Mouse (Mus musculus) CD4-positive, CD25-positive, alpha-beta regulatory T cell, adult 4 months (primary cell): ENCODE measurements around the gene Btd. TPM values are rescaled to one million over a fixed set of nuclear protein-coding genes. Genes with fewer than 3 reads are reported as not detected.

Experiments
- ATAC-seq: one replicate; pipeline ENCODE4 v1.8.0; 2017
- polyA plus RNA-seq, 2 experiments: library from polyadenylated mRNA; unstranded; fragments of 100-300 nt; shearing (Covaris generic); gene quantifications; one replicate each; pipeline ENCODE4 v1.2.1; 2017

The Btd gene
- polyA plus RNA-seq, 2 experiments from 2014 or later = 27.1 to 29.5 TPM

DNA sequence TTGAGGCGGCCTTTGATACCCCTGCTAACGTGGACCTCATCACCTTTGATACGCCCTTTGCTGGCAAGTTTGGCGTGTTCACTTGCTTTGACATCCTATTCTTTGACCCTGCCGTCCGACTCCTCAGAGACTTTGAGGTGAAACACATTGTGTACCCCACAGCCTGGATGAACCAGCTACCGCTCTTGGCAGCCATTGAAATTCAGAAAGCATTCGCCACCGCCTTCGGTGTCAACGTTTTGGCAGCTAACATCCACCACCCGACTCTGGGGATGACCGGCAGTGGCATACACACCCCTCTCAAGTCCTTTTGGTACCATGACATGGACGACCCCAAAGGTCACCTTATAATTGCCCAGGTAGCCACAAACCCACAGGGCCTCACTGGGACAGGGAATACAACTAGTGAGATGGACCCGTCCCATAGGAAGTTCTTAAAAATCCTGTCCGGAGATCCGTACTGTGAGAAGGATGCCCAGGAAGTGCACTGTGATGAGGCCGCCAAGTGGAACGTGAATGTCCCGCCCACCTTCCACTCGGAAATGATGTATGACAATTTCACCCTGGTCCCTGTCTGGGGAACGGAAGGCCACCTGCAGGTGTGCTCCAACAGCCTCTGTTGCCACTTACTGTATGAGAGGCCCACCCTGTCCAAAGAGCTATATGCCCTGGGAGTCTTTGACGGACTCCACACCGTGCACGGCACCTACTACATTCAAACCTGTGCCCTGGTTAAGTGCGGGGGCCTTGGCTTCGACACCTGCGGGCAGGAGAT is 26.3 kb downstream of the Btd start:
- ATAC-seq = no peak

DNA sequence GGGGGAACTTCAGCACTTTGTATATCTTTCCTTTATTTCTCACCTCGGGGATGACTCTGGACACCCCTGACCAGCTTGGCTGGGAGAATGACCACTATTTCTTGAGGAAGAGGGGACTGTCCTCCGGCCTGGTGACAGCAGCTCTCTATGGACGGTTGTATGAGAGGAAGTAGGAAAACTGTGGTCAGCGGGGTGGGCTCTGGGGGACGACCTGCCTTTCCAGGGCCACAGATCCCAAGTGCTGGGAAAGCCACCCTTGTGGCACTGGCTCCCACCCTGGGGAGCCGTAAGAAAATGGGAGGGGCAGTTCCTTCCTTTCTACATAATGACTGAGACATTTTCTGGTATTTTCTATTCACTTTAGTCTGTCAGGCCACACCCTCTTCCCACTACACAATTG is 26.9 kb downstream of the Btd start:
- ATAC-seq = no peak

DNA sequence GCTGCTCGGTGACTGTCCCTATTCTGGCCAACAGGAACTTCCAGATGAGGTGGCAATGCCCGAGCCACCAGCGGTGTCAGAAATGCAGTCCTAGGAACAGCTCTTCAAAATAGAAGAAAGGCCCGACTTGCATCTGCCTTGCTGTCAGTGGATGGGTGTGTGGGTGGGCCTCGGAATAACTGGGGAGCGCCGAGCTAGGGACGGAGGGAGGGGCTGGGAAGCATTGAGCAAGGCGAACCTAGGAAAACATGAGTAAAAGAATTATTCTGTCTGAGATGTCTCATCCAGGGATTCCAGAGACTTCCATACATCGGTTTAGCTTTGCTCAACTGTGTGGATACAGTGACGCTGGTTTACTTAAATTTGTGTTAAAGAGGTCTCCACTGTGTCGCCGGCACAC is 27.5 kb downstream of the Btd start:
- no peak for ATAC-seq

DNA sequence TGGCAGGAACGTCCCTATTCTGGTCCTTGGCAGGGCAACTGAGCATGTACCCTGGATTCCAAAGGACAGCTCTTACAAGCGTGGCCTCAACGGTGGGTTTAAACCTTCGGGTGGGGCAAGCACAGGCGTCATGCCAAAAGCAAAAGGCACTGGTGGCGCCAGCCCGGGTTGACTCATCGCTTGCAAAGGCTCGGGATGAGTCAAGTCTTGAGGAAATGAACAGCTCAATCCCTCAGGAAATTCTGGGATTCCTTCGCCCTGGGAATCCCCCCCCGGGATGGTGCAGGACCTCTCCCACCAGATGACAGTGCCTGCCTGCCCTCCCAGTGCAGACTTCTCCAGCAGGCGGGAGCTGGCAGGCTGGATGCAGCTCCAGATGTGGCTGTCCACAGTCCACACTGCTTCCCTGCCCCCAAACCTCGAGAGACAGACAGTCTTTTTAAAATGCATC is 28.4 kb downstream of the Btd start:
- ATAC-seq = no peak

DNA sequence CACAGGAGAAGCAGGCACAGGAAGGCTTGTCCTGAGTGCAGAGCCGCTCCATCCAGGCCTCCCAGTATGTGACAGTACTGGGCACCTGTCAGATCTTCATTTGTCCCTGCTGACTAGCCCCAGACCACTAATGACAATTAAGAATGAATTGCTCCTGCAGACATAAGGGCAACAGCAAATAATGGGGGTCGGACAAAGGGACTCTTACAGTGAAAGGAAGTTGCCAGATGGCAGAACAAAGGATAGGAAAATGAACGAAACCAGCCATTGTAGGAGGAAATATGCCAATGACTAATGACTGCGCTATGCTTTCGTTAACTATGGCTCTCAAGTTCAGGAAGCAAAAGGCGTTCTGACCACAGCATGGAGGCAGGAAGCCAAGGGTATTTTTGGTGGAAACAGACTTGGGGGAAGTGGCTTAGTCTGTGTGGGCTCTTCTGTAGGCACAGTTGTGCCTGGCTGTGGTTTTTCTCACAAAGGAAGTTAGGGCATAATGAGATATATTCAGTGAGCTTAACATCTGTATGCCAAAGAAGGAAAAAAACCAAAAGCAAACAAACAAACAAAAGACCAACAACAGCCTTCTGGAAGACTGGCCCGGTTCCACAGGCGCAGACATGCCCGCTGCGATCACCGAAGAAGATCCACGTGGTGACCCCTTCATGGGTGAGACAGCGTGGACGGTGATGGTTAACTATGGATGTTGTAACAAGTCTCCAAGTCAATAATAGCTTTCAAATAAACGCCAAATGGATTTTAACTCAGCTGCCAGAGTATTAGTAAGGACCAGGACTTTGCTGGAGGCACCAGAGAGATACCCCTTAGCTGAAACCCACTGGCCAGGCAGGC is 29.0 kb downstream of the Btd start:
- peak; percentile 89 for ATAC-seq

DNA sequence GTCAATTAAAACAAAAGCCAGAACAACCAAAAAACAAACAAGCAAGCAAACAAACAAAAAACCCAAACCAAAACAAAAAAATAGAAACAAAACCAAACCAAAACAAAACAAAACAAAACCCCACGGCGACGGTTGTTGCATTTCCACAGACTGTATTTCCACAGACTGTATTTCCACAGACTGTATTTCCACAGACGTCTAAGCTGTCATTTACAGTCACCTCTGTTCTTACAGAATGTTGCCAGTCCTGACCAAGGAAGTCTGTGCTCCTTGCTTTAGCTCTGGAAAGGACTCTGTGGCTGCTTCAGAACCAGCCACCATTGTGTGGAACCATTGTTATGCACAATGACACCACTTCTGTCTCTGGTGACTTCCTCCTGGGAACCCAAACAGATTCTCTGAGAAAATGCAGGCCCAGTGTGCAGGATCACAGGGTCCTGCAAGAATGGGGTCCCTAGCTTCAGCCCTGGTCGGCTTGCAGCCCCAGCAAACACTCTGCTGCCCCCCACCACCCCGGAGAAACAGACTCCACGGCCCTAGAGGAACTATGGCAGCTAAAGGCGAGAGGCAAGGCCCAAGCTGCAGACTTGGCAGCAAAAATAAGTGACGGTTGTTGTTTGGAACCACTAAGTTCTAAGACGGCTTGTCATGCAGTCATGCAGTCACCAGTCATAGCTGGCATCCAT is 30.9 kb downstream of the Btd start:
- no peak for ATAC-seq

DNA sequence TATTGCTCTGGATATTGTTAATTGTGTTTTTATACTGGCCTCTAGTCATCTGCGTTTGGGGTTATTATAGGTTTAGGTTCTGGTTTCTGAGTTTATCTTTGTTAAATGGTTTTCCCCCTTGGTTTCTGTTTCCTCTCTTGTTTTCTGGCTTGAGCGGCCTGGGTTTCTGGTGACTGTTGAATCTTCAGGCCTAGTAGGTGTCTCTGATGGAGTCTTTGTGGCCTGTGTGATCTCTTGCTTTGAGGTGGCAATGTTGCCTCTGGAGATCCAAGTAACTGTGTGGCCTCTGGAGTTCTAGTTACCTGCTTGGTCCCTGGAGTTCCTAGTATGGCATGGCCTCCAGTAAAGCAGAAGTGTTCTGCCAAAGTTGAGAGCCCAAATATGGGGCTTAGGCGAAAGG is 39.8 kb downstream of the Btd start:
- ATAC-seq = no peak

DNA sequence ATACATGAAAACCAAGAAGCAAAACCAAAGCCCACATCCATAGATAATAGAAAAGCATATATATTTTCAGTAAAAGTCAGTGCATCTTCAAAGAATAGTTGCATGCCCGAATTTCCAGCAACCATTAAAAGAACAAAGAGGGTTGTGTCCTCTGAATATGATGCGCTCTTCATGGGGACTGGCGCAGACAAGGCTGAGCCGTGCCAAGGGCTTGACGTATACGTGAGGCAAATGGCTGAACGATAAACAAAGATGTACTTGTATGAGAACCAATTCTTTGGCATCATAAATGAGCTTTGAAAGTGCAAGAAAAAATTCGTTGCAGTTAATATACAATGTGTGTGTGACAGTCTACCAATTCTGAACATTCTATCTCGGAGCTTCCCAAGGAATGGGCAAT is 40.5 kb downstream of the Btd start:
- ATAC-seq = no peak

DNA sequence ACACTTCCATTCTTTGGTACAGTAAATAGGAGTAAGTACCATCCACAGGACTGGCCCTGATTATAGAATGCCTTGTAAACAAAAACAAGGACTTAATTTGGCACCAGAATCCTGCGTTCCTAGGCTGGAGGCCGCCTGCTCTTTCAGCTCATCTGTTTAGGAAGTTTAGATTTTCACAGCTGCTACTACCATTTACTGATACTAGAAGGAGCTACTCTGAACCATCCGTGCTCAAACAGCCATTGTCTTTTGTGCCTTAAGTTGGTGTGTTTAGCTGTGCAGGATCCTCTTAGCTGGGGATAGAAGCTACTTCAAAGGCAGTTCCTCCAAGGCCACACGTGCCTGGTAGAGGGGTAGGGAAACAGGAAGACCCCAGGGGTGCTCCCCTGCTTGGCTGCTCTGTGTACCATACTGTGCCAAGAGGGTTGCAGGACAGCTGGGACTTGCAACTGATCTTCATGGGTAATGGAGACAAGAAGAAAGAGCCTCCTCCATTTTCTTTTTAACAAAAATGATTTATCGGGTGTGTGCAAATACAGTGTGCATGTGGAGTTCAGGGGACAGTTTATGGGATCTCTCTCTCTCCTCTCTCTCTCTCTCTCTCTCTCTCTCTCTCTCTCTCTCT is 41.2 kb downstream of the Btd start:
- no peak for ATAC-seq

DNA sequence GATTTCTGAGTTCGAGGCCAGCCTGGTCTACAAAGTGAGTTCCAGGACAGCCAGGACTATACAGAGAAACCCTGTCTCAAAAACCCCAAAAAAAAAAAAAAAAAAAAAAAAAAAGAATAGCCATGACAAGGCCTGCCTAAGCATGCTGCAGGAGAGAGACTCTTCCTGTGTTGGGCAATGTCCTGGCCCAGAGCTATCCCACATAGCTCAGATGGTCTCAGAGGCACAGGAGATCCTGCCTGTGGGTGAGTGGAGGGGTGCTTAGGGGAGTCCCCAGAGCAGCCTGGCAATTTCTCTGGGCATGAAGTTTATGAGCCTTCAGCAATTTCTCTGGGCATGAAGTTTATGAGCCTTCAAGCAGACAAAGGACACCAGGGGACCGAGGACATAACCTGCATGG is 42.8 kb downstream of the Btd start:
- no peak for ATAC-seq

DNA sequence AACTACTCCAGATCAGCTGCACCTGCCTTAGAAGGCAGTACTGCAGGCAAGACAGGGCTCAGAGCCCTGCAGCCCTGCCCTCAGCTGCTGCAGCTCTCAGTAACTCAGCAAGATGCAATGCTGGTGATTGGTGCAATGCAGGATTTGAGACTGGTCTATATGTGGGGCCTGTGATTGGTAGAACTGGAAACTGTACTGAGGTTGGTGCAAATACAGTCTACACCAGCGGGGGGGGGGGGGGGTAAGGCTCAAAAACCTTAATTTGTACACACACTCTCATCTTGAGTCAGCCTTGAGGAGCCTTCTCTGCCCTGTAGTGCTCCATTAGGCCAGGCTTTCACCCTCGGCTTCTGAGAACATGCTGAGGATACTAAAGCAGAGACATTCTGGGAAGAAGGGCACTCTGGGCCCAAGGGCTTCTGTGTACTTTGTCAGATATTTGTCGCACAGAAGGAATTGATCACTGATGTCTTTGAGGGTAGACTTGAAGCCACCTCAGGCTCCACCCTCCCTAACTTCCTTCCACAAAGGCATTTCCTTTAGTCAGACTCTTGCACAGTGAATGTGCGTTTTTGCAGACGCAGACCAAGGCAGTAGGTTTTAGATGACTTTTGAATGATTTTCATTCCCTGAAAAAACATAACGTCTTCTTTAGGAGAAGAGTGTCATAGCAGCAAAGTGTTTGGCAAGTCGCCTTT is 43.7 kb downstream of the Btd start:
- ATAC-seq = peak; percentile 72

DNA sequence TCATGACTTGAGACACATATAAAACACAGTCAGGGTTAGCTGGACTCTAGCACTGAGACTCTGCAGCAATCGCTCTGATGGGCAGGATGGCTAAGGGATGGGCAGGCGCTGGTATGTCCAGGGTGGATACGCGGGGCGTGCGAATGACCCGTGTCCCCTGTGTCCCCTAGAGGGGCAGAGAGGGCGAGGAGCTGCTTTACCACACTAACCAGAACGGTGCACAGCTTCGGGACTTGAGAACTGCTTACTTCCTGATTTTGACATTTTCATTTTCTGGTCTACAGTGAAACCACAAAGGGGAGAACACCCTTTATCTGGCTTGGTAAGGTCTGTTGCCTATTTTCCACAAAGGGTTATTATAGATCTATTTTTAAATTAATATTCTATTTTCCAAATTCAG is 44.9 kb downstream of the Btd start:
- ATAC-seq = peak; percentile 59

DNA sequence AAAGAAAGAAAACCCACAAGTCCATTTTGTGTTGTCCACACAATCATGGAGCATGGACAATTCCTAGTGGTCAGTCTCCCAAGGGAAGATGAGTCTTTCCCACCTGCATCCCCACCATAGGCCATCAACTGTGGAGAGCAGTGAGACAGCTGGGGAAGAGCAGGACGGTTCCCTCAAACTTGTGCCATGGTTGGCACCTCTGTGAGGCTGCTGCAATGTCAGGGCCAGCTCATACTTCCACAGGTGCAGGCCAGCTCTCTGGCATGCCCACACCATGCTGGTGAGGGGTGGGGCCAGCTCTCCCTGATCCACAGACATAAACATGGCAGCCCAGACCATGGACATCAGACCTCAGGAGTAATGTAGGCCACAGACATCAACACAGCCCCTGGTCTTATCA is 45.4 kb downstream of the Btd start:
- no peak for ATAC-seq

DNA sequence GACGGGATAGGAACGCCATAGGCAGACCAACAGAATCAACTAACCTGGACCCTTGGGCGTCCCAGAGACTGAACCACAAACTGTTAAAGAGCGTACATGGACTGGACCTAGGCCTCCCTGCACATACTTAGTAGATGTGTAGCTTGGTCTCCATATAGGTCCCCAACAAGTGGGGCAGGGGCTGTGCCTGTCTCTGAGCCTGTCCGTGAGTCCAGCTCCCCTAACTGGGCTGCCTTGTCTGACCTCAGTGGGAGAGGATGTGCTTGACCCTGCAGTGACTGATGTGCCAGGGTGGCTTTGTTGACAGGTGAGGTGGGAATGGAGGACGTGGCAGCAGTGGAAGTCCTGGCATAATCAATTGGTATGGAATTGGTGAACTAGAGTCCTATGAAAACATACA is 51.7 kb downstream of the Btd start:
- no peak for ATAC-seq

DNA sequence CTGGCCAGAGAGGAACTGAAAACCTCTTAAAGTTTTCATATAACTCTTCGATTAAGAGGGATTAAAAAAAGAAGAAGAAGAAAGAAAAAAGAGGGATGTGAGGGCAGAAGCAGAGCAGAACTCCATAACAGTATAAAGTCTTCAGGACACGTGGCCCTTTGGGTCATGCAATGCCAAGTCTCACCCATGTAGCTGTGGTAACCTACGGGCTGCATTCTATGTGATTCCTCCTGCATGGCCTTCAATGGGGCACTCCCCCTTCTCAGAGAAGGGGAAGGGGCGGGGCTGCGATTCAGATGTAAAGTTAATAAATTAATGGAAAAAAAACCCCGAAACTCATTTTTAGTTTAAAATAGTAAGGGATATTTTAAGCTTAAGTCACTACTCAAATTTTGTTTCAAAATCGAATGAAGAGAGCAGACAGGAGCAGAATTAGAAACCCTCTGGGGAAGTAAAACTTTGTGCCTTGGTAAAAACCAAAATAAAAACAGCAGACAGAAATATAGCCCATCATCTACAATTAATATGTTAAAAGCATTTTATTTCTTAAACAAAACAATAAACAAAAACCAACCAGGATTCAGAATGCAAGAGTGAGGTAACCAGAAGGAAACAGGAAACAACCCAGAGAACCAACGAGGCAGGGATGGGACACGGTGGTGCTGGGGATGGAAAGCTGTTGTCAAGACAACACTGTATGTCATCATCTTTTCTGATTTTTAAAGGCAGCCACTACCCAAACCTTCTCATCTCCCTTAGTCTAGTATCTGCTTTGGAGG is 55.6 kb downstream of the Btd start:
- ATAC-seq = no peak

DNA sequence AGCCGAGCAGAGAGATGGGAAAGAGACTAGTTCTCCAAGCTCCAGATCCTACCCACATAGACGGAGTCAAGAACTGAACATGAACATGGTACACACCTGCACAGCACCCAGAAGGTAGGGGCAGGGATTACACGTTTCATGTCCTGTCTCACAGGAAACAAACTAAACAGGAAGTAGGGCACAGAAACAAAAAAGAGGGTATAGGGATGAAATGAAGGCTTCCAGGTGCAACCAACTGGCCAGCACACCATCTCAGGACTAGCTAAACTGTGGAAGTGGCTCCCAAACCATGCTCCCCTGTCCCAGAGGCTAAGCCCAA is 56.1 kb downstream of the Btd start:
- ATAC-seq = peak; percentile 56

DNA sequence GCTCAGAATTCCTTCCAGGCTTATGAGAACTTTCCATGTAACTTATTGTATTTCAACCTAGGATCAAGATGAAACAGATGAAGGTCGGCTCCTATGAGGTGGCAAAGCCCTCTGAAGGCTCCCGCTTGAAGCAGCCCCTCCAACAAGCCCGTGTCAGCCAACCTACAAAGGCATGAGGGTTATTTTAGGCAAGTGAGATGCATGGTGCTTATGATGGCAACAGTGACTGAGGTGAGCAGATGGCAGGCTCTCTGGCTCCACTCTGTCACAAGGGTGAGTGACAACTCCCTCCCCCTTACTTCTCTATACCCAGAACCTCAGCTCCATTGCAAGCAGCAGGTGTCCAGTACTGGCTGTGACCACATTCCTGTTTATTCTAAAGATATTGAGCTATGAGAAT is 56.5 kb downstream of the Btd start:
- ATAC-seq = no peak

DNA sequence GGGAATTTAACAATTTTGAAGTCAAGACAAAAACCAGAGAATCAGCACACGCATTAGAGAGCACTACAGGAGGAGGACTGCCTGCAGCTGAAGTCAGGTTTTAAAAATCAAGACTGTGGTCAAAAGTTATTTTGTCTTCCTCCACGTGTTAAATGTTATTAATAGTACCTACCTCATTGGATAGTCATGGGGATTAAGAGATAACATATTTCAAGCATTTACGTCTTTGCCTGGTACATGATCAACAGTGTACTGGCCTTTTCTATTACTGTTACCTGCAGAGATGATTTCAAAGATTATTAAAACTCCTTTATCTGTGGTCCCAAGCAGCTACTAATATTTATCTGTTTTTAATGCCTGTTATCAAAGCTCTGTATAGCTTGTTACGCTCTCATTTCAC is 56.9 kb downstream of the Btd start:
- no peak for ATAC-seq

DNA sequence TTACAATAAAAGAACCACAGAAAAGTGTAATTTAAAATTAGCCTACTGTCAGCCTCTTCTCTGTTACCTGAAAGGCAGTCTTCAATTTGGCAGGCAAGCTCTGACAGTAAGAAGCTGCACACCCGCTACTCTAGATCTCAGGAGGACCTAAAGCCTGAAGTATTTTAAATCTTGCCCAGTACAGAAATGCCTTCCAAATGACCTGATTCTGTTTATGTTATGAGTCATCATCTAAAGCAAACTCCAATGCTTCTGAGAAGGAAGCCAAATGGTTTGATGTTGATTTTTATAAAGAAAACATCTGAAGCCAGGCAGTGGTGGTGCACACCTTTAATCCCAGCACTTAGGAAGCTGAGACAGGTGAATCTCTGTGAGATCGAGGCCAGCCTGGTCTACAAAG is 59.5 kb downstream of the Btd start:
- no peak for ATAC-seq

DNA sequence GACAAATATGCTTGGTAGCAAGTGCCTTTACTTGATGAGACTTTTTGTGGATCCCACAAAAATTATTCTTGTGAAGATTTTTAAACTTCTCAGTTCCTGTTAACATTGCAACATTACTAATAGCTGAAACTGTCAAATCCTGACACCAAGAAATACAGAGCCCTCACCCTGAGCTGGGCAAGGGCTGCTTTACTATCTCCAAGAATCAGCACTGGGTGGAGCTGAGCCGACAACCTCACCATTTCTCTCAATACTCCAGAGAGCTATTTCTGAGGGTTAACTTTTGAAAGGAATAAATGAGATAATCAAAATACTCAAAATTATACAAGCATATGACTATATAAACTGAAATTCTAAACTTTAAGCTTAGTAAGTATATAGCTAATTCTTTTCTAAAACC is 68.5 kb downstream of the Btd start:
- no peak for ATAC-seq

DNA sequence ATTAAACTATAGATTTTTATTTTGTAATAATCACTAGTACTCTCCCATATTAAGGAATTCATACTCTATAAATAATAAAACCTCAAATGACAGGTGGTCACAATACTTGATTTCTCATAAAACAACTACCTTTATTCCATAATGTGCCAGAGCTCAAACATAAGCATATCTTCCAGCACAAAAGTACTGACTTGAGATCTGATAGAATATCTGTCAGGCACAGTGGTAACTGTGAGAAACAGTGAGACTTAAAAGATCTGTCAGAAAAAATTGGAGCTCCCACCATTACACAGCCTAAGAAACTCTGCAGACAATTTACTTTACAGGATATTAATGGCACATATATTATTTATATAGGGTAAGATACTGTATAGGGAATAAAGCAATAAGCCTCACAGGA is 74.8 kb downstream of the Btd start:
- ATAC-seq = no peak

DNA sequence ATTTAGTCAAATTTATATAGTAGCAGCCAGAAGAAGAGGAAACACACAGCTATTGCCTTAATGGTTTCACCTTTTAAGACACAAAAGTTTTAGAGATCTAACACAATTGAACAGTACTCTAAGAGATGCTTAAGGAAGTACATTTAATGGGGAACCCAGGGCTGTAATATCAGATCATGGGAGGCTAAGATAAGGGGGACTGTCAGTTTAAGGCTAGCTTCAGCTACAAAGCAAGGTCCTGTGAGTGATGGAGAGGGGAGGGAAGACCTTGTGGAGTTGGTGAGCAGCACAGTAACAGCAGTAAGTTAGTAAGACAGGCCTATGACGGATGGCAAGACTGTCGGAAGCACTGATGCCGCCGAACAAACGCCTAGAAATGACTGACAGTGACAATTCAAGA is 76.5 kb downstream of the Btd start:
- ATAC-seq = no peak
